Mouse (Mus musculus) ES-E14 (cell line): ENCODE results near the gene Cacna1d.

Experiments
- CHD2 ChIP-seq: IDR thresholded peaks from 2 replicates; pipeline ENCODE4 v1.6.1; 2014; ENCODE audit warnings: mild to moderate bottlenecking, low read depth, low read length, inconsistent platforms
- MAFK ChIP-seq: IDR thresholded peaks from 2 replicates; pipeline ENCODE4 v1.6.1; 2014; ENCODE audit warnings: mild to moderate bottlenecking, low read depth, low read length, inconsistent platforms; ENCODE audit not compliant: insufficient read depth
- ZNF384 ChIP-seq: IDR thresholded peaks from 2 replicates; pipeline ENCODE4 v1.6.1; 2012; ENCODE audit warnings: low read depth, low read length, inconsistent platforms

GRCm38 (mm10) chr14:30324994-30325393 lies 166.3 kb downstream of the Cacna1d start:
- TF ChIP-seq MAFK (no peak), CHD2 (no peak), ZNF384 (no peak)
